Mouse (Mus musculus) right cerebral cortex, postnatal 36 days (tissue): ENCODE measurements around the gene Gdf5.
"Not testable (repeated sequence)": the region's sequence is repeated elsewhere in the genome, so short reads cannot be mapped to it uniquely, and the experiment has no call there.

Experiments
- DNase-seq, 2 experiments: peaks; one replicate each; pipeline ENCODE4 v3.0.0; 2022; ENCODE audit warnings: low spot score in 2 of 2, mixed read lengths in 1 of 2

Gdf5 gene

GRCm38 (mm10) chr2:155941697-155942442 lies 3.3 kb downstream of the Gdf5 start:
- no peak for DNase-seq

DNA sequence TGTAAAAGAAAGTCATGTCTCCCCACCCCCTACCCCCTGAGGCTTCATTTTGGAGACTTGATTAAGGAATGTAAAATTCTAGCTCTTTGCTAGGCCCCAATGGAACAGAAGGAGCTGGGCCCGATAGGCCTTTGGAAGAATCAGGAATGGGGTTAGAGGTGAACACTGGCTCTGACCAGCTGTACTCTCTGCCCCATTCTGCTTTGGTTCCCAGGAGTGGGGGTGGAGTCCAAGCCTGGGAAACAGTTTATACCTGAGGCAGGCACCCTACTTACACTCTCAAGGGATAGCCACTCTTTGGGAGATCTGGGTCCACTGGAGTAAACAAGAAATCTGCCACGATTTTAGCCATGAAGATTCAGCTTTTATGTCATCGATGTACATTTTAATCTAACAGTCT lies 4.5 kb downstream of the Gdf5 start, which contains the start of gene Gm15557:
Gm15557 (plus strand) TSS at position 48 of the 400 bp plus-strand sequence.
- no peak for DNase-seq

GRCm38 (mm10) chr2:155939897-155940529 lies 5.2 kb downstream of the Gdf5 start:
- no peak for DNase-seq

GRCm38 (mm10) chr2:155929531-155930442 lies 15.4 kb downstream of the Gdf5 start, which contains the start of gene Uqcc1:
TSS of gene Uqcc1 (minus strand) at chr2:155930310.
- peak; percentile 94 to 95 for DNase-seq

DNA sequence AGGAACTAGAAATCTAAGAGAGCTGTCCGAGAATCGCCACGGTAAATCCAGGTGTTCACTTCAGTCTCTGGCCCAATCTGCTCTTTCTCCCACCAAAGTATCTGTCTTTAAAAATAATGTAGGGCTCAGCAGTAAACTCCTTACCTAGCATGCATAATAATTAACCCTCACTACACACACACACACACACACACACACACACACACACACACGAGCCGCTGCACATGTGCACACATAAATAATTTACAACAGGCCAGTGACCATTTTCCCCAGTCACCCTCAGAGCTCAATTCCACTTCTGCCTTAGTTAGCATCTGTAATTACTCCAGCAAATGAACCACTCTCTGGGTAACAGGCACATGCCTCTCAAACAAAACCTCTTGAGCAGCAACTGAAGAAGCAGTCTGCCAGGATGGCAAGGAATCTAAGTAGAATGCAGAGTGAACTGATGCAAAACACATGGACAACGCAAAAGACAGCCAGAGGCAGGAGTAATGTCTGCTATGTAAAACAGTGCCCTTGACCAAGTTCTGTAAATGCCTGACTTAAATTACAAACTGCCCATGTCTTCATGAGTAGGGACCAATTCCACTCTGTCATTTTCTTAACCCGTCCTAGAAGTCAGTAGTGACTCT lies 16.3 kb downstream of the Gdf5 start:
- DNase-seq = no peak

- not testable (repeated sequence) for DNase-seq
These were observed 20.0 kb downstream of the Gdf5 start for GRCm38 (mm10) chr2:155925213-155925612.

DNA sequence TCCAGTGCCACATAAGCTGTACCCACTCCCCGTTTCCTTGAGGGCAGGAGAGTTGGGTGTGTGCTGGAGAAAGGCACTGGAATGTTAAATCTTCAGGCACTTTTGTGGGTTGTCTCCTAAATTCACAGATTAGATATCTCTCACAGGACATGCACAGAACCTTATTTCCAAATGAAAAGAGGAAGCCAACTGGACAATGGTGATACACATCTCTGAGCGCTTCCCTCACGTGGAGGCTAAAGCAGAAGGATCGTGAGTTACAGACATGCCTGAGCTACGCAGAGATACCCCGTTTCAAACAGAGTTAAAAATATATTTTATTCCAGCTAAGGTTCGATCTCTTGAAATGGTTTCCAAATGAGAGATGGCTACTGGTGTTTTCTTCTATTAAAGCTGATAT lies 22.0 kb downstream of the Gdf5 start:
- no peak for DNase-seq

DNA sequence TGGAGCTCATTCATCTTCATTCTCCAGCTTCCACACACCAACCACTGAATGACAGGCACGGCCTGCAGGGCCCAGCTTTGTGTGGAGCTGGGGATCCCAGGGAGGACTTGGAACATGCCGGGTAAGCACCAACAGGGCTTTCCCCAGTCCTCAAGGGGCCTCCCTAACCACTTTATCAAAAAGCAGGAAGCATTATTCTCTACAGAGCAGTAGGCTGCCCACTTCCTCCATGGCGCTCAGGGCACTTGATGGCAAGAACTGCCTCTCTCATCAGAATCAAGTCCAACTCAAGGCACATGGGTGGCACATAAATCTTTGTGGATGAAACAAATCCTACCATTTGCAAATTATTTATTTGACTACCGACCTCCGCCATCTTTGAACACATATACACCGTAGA lies 30.5 kb downstream of the Gdf5 start:
- DNase-seq = no peak

- no peak for DNase-seq
These were observed 41.5 kb downstream of the Gdf5 start for GRCm38 (mm10) chr2:155903632-155904008.

- DNase-seq = peak in 1 of 2 experiments; percentile 12
These were observed 42.1 kb downstream of the Gdf5 start for GRCm38 (mm10) chr2:155902989-155903631.

DNA sequence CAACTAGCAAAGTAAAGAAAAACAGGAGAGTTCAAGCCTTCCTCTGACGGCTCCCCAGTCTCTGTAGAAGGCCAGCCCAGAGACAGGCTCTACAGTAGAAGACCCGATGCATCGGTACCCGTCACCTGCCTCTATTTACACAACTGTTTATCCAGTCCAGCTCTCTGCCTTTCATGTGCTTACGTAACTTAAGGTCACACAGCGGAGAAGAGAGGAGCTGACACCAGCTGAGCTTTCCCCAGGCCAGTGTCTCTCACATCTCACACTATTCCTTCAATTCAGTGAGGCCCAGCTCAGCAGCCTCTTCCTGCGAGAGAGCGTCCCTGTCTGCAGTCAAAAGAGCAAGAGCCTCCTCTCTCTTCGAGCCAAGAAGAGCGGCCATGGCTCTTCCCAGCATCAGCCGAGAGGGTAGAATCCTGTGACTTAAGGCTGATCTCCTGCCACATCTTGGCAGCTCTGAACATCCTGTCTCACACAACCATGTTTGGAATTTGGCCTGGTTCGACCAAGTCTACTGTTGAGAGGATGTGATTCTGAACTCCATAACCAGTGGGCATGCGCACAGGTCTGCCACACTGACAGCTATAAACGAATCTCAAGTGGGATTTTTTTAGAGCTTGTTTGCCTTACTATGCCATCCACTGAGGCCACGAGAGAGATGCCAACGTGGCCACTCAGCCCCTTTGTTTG lies 50.0 kb downstream of the Gdf5 start:
- no peak for DNase-seq

DNA sequence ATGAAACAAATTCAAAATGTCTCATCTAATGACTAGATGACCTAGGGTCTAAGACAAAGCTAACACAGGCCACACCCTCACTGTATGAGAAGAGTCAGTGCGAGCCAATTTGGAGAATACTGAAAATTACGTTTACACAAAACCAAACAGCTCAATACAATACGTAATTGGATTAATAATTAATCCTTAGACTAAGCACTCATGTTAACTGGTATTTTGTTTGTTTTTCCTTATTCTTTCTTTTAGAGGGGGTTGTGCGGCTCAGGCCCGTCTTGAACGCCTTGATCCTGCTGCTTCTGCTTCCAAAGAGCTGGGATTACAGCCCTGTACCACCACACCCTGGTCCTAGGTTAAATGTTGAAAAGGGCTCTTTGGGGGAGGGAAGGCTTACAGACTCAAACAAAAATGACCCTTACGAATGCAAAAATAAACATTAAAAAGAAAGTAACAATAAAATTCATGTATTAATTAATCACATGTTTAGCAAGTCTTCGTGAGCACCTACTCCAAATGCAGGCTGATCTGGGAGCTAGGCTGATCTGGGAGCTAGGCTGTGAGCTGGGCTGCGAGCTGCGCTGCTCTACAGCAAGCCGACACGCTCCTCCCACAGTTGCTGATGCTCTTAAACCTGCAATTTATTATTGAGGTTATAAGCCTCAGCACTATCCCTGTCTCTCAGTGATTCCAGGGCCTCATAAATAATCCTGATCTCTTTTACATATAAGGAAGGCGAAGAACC lies 50.7 kb downstream of the Gdf5 start:
- no peak for DNase-seq
